Comparison of ENCODE assay signal across 12 mouse cellular contexts in the genomic region with DNA sequence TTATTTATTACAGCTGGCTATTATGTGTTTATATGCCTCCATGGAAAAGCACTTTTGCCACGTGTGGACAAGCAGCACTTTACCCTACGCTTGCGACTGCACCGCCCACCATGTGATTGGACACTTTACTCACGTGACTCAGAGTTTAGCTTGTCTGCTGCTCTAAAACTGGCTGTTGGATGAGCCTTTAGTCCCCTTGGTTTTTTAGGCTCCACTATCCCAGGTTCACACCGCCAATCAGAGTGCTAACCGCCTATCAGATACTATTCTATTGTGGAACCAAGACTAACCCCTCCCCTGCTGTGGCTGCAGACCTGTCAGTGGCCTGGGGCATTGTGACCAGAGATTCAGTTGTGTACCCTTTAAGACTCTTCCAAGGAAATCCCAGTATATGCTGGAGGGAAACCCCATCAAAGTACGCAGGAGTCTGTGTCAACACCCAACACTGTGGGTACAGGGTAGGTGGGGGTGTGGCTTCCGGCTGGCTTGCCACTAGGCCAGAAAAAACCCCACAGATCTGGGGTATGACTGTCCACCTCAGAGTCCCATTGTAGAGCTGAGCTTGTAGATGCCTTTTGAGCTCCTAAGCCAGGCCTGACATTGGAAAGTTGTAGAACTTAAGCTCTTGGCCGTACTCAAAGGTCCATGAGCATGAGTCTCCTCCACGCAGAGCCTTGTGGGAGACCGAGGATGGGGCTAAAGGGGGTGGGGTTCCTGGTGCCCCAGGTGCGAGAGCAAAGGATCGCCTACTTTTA. TPM values are rescaled to one million over a fixed set of nuclear protein-coding genes. Genes with fewer than 3 reads are reported as not detected.
A peak's percentile ranks its signal among the peaks of the same experiment; 100 is the strongest.
DNase-seq lines count a peak whose midpoint lies in the region; ATAC-seq and TF ChIP-seq lines count a peak whose summit lies in the region.
"Had no signal": no experiment of that assay in that cellular context is flagged by ENCODE, and none has a peak within 500 bp of the region (broad histone marks: within the 10 kb centered on the region; RNA-seq: fewer than 3 reads in every experiment).

No protein-coding gene starts in this region.

- H3K4me1 ChIP-seq in G1E (ENCODE audit: insufficient read depth, low read depth, low read length), result peaks cover 80% of the 10 kb centered on the region
- peaks cover 73% of the 10 kb centered on the region for H3K4me1 ChIP-seq in liver, embryonic 15.5 days (replicated peaks)
- H3K4me1 ChIP-seq in kidney, embryonic 14.5 days (ENCODE audit: control insufficient read depth, insufficient read depth, low read length), result peaks cover 15% of the 10 kb centered on the region

- peak overlapping the region; percentile 71; the same call in 1 of the 2 replicates for H3K27ac ChIP-seq in liver, embryonic 15.5 days (replicated peaks)
- H3K27ac ChIP-seq in kidney, embryonic 14.5 days (ENCODE audit: low read depth, low read length), result no peak overlapping the region
- H3K27ac ChIP-seq: limb, embryonic 10.5 days had no signal

- no peaks in the 10 kb centered on the region for H3K9me3 ChIP-seq in G1E (replicated peaks)
- H3K9me3 ChIP-seq in liver, embryonic 15.5 days (replicated peaks), result no peaks in the 10 kb centered on the region
- no peaks in the 10 kb centered on the region for H3K9me3 ChIP-seq in kidney, embryonic 14.5 days (ENCODE audit: control insufficient read depth, low read length)
- H3K9me3 ChIP-seq: heart, embryonic 12.5 days; limb, embryonic 10.5 days had no signal

- H3K36me3 ChIP-seq in G1E (replicated peaks), result no peaks in the 10 kb centered on the region
- no peaks in the 10 kb centered on the region for H3K36me3 ChIP-seq in liver, embryonic 15.5 days (replicated peaks)
- no peaks in the 10 kb centered on the region for H3K36me3 ChIP-seq in kidney, embryonic 14.5 days (ENCODE audit: control insufficient read depth, insufficient read depth, low read length)
- H3K36me3 ChIP-seq: heart, embryonic 12.5 days; limb, embryonic 10.5 days had no signal

- H3K4me2 ChIP-seq in liver, embryonic 15.5 days, result no peak overlapping the region; the same call in 1 of the 2 replicates
- H3K4me2 ChIP-seq in kidney, embryonic 14.5 days (replicated peaks; ENCODE audit: low read depth, low read length), result no peak overlapping the region
- H3K4me2 ChIP-seq: heart, embryonic 12.5 days had no signal

- TF ChIP-seq CTCF in G1E (IDR thresholded peaks at IDR 0.05; ENCODE audit: low read depth, low read length), result no peak

- WGBS in liver, embryonic 15.5 days (ENCODE audit: insufficient replicate concordance), result 35% methylated on average over 14 of the region's 14 CpGs
- WGBS in kidney, embryonic 14.5 days, result 72% methylated on average over 14 of the region's 14 CpGs

- H3K4me3 ChIP-seq in G1E (ENCODE audit: low read depth, low read length), result peak overlapping the region; percentile 11; the same call in 1 of the 2 replicates
- H3K4me3 ChIP-seq in liver, embryonic 15.5 days (replicated peaks), result no peak overlapping the region
- H3K4me3 ChIP-seq in kidney, embryonic 14.5 days (ENCODE audit: low read length), result no peak overlapping the region
- H3K4me3 ChIP-seq: heart, embryonic 12.5 days; limb, embryonic 10.5 days had no signal

- H3K9ac ChIP-seq in liver, embryonic 15.5 days, result no peak overlapping the region
- H3K9ac ChIP-seq in kidney, embryonic 14.5 days (ENCODE audit: low read depth, low read length), result no peak overlapping the region
- H3K9ac ChIP-seq: heart, embryonic 12.5 days had no signal

- ATAC-seq in G1E (ENCODE audit: extremely low read depth, insufficient number of reproducible peaks, low FRiP score, poor library complexity, severe bottlenecking), result no peak
- ATAC-seq in liver, embryonic 15.5 days (ENCODE audit: insufficient read depth), result no peak
- peak; percentile 28; the same call in 1 of the 2 replicates for ATAC-seq in neutrophil, adult 5-6 weeks (ENCODE audit: extremely low read depth, insufficient number of reproducible peaks, low FRiP score, poor library complexity, severe bottlenecking)
- no peak for ATAC-seq in megakaryocyte progenitor cell, adult 5-6 weeks (replicated peaks; ENCODE audit: poor library complexity)
- no peak for ATAC-seq in kidney, embryonic 14.5 days (ENCODE audit: low FRiP score, low TSS enrichment)

- intact Hi-C loops in heart, postnatal 36 days (cut with DNase I), result no loop called here

- no peaks in the 10 kb centered on the region for H3K27me3 ChIP-seq in G1E (ENCODE audit: insufficient read depth, low read length)
- H3K27me3 ChIP-seq in liver, embryonic 15.5 days, result peaks cover 4% of the 10 kb centered on the region; the same call in 1 of the 2 replicates
- H3K27me3 ChIP-seq in kidney, embryonic 14.5 days (ENCODE audit: control insufficient read depth, insufficient read depth, low read length), result no peaks in the 10 kb centered on the region
- H3K27me3 ChIP-seq: heart, embryonic 12.5 days had no signal

- DNase-seq in 3134 (ENCODE audit: extremely low read depth, insufficient read length, low spot score) (peak; percentile 41), G1E (ENCODE audit: low spot score) (no peak)
- DNase-seq in heart, adult 11 months, result no peak
- no peak for DNase-seq in heart, postnatal 36 days
- DNase-seq: cerebellum, postnatal 14 days; kidney, adult 2 months had no signal

RNA-seq across cellular contexts. Expression of gene Fgd2, which starts 32.8 kb away (rescaled TPM):
- total RNA-seq in G1E (2014; fragmentation: Nextera tagmentation), result not detected in 2 replicates
- 0.41 and 0.60 TPM in 2 replicates for total RNA-seq in G1E (2017)
- 0.08 and 0.22 TPM in 2 replicates for polyA plus RNA-seq in G1E (2012)
- polyA plus RNA-seq in liver, embryonic 15.5 days (2015; fragmentation: Nextera tagmentation; extraction: Ambion mirVana), result 6.5 and 8.4 TPM in 2 replicates
- total RNA-seq in neutrophil, adult 5-6 weeks (2017), result 184 and 192 TPM in 2 replicates
- 19.1 and 22.0 TPM in 2 replicates for total RNA-seq in megakaryocyte progenitor cell, adult 5-6 weeks (2015)
- total RNA-seq in megakaryocyte progenitor cell, adult 5-6 weeks (2017), result 19.6 and 28.5 TPM in 2 replicates
- total RNA-seq in heart, postnatal 36 days (2021), result 1 to 10 TPM; 3.5 to 4.5 TPM
- 9.5 and 9.6 TPM in 2 replicates for polyA plus RNA-seq in kidney, embryonic 14.5 days (2014; fragmentation: Nextera tagmentation; extraction: Ambion mirVana)

RNA-seq across cellular contexts. Expression of gene Mtch1, which starts 45.8 kb away (rescaled TPM):
- 82.9 and 101 TPM in 2 replicates for total RNA-seq in G1E (2014; fragmentation: Nextera tagmentation)
- 78.7 and 86.7 TPM in 2 replicates for total RNA-seq in G1E (2017)
- polyA plus RNA-seq in G1E (2012), result 175 and 181 TPM in 2 replicates
- 59.4 and 74.4 TPM in 2 replicates for polyA plus RNA-seq in liver, embryonic 15.5 days (2015; fragmentation: Nextera tagmentation; extraction: Ambion mirVana)
- total RNA-seq in neutrophil, adult 5-6 weeks (2017), result 65.8 and 67.3 TPM in 2 replicates
- 85.3 and 89.2 TPM in 2 replicates for total RNA-seq in megakaryocyte progenitor cell, adult 5-6 weeks (2015)
- total RNA-seq in megakaryocyte progenitor cell, adult 5-6 weeks (2017), result 54.9 and 61.7 TPM in 2 replicates
- total RNA-seq in heart, postnatal 36 days (2021), result 100 to 1,000 TPM; 201 to 211 TPM
- 297 and 364 TPM in 2 replicates for polyA plus RNA-seq in kidney, embryonic 14.5 days (2014; fragmentation: Nextera tagmentation; extraction: Ambion mirVana)
